Mouse (Mus musculus): ENCODE measurements around the gene Gnl2. TPM values are rescaled to one million over a fixed set of nuclear protein-coding genes. Genes with fewer than 3 reads are reported as not detected.

Gnl2 gene
- polyA plus RNA-seq, 1 experiment = 16.3 TPM

GRCm38 (mm10) chr4:125044454-125044853 lies 28.1 kb downstream of the Gnl2 start:
- H3K27me3 ChIP-seq (replicated peaks) = no peaks in the 10 kb centered on the region
- H3K4me1 ChIP-seq = peaks cover 34% of the 10 kb centered on the region
- TF ChIP-seq GATA1 (IDR thresholded peaks at IDR 0.05; ENCODE audit: borderline replicate concordance, low read length) (no peak), FLI1 (IDR thresholded peaks at IDR 0.05; ENCODE audit: low read length) (no peak)
- no peak overlapping the region for H3K4me3 ChIP-seq (replicated peaks)
- peaks cover 99% of the 10 kb centered on the region for H3K36me3 ChIP-seq (replicated peaks; ENCODE audit: low read length)
- no peaks in the 10 kb centered on the region for H3K9me3 ChIP-seq

- H3K36me3 ChIP-seq (replicated peaks; ENCODE audit: low read length) = peaks cover 60% of the 10 kb centered on the region
- TF ChIP-seq GATA1 (IDR thresholded peaks at IDR 0.05; ENCODE audit: borderline replicate concordance, low read length) (no peak), FLI1 (IDR thresholded peaks at IDR 0.05; ENCODE audit: low read length) (no peak)
- no peaks in the 10 kb centered on the region for H3K9me3 ChIP-seq
- peaks cover 41% of the 10 kb centered on the region for H3K4me1 ChIP-seq
- H3K4me3 ChIP-seq (replicated peaks) = no peak overlapping the region
- no peaks in the 10 kb centered on the region for H3K27me3 ChIP-seq (replicated peaks)
These were observed 39.0 kb downstream of the Gnl2 start for GRCm38 (mm10) chr4:125055385-125055784.

- Histone ChIP-seq H3K4me1 (peaks cover 39% of the 10 kb centered on the region), H3K9me3 (no peaks in the 10 kb centered on the region), H3K36me3 (replicated peaks; ENCODE audit: low read length) (peaks cover 49% of the 10 kb centered on the region), H3K27me3 (replicated peaks) (no peaks in the 10 kb centered on the region), H3K4me3 (replicated peaks) (no peak overlapping the region)
- TF ChIP-seq FLI1 (IDR thresholded peaks at IDR 0.05; ENCODE audit: low read length) (no peak), GATA1 (IDR thresholded peaks at IDR 0.05; ENCODE audit: borderline replicate concordance, low read length) (no peak)
These were observed 40.1 kb downstream of the Gnl2 start for GRCm38 (mm10) chr4:125056476-125056875.

- Histone ChIP-seq H3K36me3 (replicated peaks; ENCODE audit: low read length) (peaks cover 43% of the 10 kb centered on the region), H3K9me3 (no peaks in the 10 kb centered on the region)
These were observed 40.9 kb downstream of the Gnl2 start for GRCm38 (mm10) chr4:125057273-125057672.

GRCm38 (mm10) chr4:125058033-125058432 lies 41.6 kb downstream of the Gnl2 start:
- H3K4me3 ChIP-seq (replicated peaks) = peak overlapping the region; percentile 33

More at GRCm38 (mm10) chr4:125057273-125057672, 40.9 kb downstream of the Gnl2 start:
- TF ChIP-seq GATA1 (IDR thresholded peaks at IDR 0.05; ENCODE audit: borderline replicate concordance, low read length) = no peak
- no peak for TF ChIP-seq FLI1 (IDR thresholded peaks at IDR 0.05; ENCODE audit: low read length)
- Histone ChIP-seq H3K4me1 (peaks cover 39% of the 10 kb centered on the region), H3K27me3 (replicated peaks) (no peaks in the 10 kb centered on the region), H3K4me3 (replicated peaks) (peak overlapping the region; percentile 50)

GRCm38 (mm10) chr4:125059025-125059424 lies 42.6 kb downstream of the Gnl2 start:
- Histone ChIP-seq H3K9me3 (no peaks in the 10 kb centered on the region), H3K27me3 (replicated peaks) (no peaks in the 10 kb centered on the region), H3K4me3 (replicated peaks) (peak overlapping the region; percentile 5), H3K4me1 (peaks cover 48% of the 10 kb centered on the region), H3K36me3 (replicated peaks; ENCODE audit: low read length) (peaks cover 26% of the 10 kb centered on the region)
- TF ChIP-seq FLI1 (IDR thresholded peaks at IDR 0.05; ENCODE audit: low read length) (no peak), GATA1 (IDR thresholded peaks at IDR 0.05; ENCODE audit: borderline replicate concordance, low read length) (no peak)

More at GRCm38 (mm10) chr4:125058033-125058432, 41.6 kb downstream of the Gnl2 start:
- Histone ChIP-seq H3K4me1 (peaks cover 39% of the 10 kb centered on the region), H3K9me3 (no peaks in the 10 kb centered on the region), H3K27me3 (replicated peaks) (no peaks in the 10 kb centered on the region), H3K36me3 (replicated peaks; ENCODE audit: low read length) (peaks cover 36% of the 10 kb centered on the region)
- TF ChIP-seq FLI1 (IDR thresholded peaks at IDR 0.05; ENCODE audit: low read length) (no peak), GATA1 (IDR thresholded peaks at IDR 0.05; ENCODE audit: borderline replicate concordance, low read length) (no peak)

- peaks cover 53% of the 10 kb centered on the region for H3K4me1 ChIP-seq
- H3K36me3 ChIP-seq (replicated peaks; ENCODE audit: low read length) = peaks cover 12% of the 10 kb centered on the region
- TF ChIP-seq GATA1 (IDR thresholded peaks at IDR 0.05; ENCODE audit: borderline replicate concordance, low read length) (no peak), FLI1 (IDR thresholded peaks at IDR 0.05; ENCODE audit: low read length) (no peak)
- no peaks in the 10 kb centered on the region for H3K9me3 ChIP-seq
- H3K27me3 ChIP-seq (replicated peaks) = no peaks in the 10 kb centered on the region
- no peak overlapping the region for H3K4me3 ChIP-seq (replicated peaks)
These were observed 47.4 kb downstream of the Gnl2 start for GRCm38 (mm10) chr4:125063829-125064228.

- TF ChIP-seq FLI1 (IDR thresholded peaks at IDR 0.05; ENCODE audit: low read length) (no peak), GATA1 (IDR thresholded peaks at IDR 0.05; ENCODE audit: borderline replicate concordance, low read length) (no peak)
- Histone ChIP-seq H3K36me3 (replicated peaks; ENCODE audit: low read length) (peaks cover 31% of the 10 kb centered on the region), H3K9me3 (no peaks in the 10 kb centered on the region), H3K27me3 (replicated peaks) (no peaks in the 10 kb centered on the region), H3K4me1 (peaks cover 45% of the 10 kb centered on the region), H3K4me3 (replicated peaks) (peak within 1 kb of the TSS; percentile 97)
These were observed 49.3 kb downstream of the Gnl2 start, which contains the start of gene Dnali1 for GRCm38 (mm10) chr4:125065517-125066307. TSS of gene Dnali1 (minus strand) at chr4:125065703.

- TF ChIP-seq GATA1 (IDR thresholded peaks at IDR 0.05; ENCODE audit: borderline replicate concordance, low read length) = no peak
- peak; percentile 42; the same call in 1 of the 2 replicates for TF ChIP-seq FLI1 (IDR thresholded peaks at IDR 0.05; ENCODE audit: low read length)
- H3K27me3 ChIP-seq (replicated peaks) = no peaks in the 10 kb centered on the region
- H3K9me3 ChIP-seq = no peaks in the 10 kb centered on the region
- peak within 1 kb of the TSS; percentile 97 for H3K4me3 ChIP-seq (replicated peaks)
- H3K36me3 ChIP-seq (replicated peaks; ENCODE audit: low read length) = peaks cover 41% of the 10 kb centered on the region
- peaks cover 45% of the 10 kb centered on the region for H3K4me1 ChIP-seq
These were observed 50.3 kb downstream of the Gnl2 start, which contains the start of gene Snip1 for GRCm38 (mm10) chr4:125066490-125067370. TSS of gene Snip1 (plus strand) at chr4:125066672.
